Mouse (Mus musculus): Measurements from ENCODE around the gene Agtpbp1.

The Agtpbp1 gene

GRCm38 (mm10) chr13:59531203-59531602 lies 53.8 kb downstream of the Agtpbp1 start:
- DNase-seq = no peak

- DNase-seq = no peak
Measured at GRCm38 (mm10) chr13:59530491-59530890, 54.5 kb downstream of the Agtpbp1 start.

GRCm38 (mm10) chr13:59521271-59522064 lies 63.6 kb downstream of the Agtpbp1 start:
- DNase-seq = no peak

GRCm38 (mm10) chr13:59520834-59521233 lies 64.2 kb downstream of the Agtpbp1 start:
- no peak for DNase-seq

GRCm38 (mm10) chr13:59519479-59519878 lies 65.5 kb downstream of the Agtpbp1 start:
- no peak for DNase-seq

GRCm38 (mm10) chr13:59518016-59518415 lies 67.0 kb downstream of the Agtpbp1 start:
- DNase-seq = no peak

GRCm38 (mm10) chr13:59515074-59515473 lies 70.0 kb downstream of the Agtpbp1 start:
- no peak for DNase-seq

GRCm38 (mm10) chr13:59509644-59510366 lies 75.2 kb downstream of the Agtpbp1 start:
- no peak for DNase-seq

GRCm38 (mm10) chr13:59508584-59508983 lies 76.4 kb downstream of the Agtpbp1 start:
- no peak for DNase-seq

- DNase-seq = no peak
Measured at GRCm38 (mm10) chr13:59506450-59506849, 78.6 kb downstream of the Agtpbp1 start.

- DNase-seq = no peak
Measured at GRCm38 (mm10) chr13:59505867-59506266, 79.2 kb downstream of the Agtpbp1 start.

GRCm38 (mm10) chr13:59503581-59503980 lies 81.4 kb downstream of the Agtpbp1 start:
- peak in 1 of 2 experiments; percentile 41 for DNase-seq

GRCm38 (mm10) chr13:59499831-59500230 lies 85.2 kb downstream of the Agtpbp1 start:
- DNase-seq = no peak

- DNase-seq = no peak
Measured at GRCm38 (mm10) chr13:59499374-59499773, 85.7 kb downstream of the Agtpbp1 start.

GRCm38 (mm10) chr13:59498191-59498590 lies 86.8 kb downstream of the Agtpbp1 start:
- DNase-seq = no peak

GRCm38 (mm10) chr13:59495839-59496238 lies 89.2 kb downstream of the Agtpbp1 start:
- no peak for DNase-seq

GRCm38 (mm10) chr13:59494619-59495262 lies 90.3 kb downstream of the Agtpbp1 start:
- DNase-seq = no peak

GRCm38 (mm10) chr13:59490726-59491125 lies 94.3 kb downstream of the Agtpbp1 start:
- DNase-seq = no peak

- DNase-seq = no peak
Measured at GRCm38 (mm10) chr13:59489143-59489542, 95.9 kb downstream of the Agtpbp1 start.

- no peak for DNase-seq
Measured at GRCm38 (mm10) chr13:59487287-59487686, 97.7 kb downstream of the Agtpbp1 start.

- no peak for DNase-seq
Measured at GRCm38 (mm10) chr13:59486243-59486642, 98.8 kb downstream of the Agtpbp1 start.

GRCm38 (mm10) chr13:59485456-59485855 lies 99.6 kb downstream of the Agtpbp1 start:
- DNase-seq = no peak

- no peak for DNase-seq
Measured at GRCm38 (mm10) chr13:59481484-59481855, 103.6 kb downstream of the Agtpbp1 start.

All from thymus, adult 18-20 months (tissue).